Mouse (Mus musculus) gonadal fat pad, adult 2 months (tissue): Measurements from ENCODE around the gene Ift74. TPM values are rescaled to one million over a fixed set of nuclear protein-coding genes. Genes with fewer than 3 reads are reported as not detected.
A peak's percentile ranks its signal among the peaks of the same experiment; 100 is the strongest.

Source experiments
- DNase-seq: peaks from one replicate; pipeline ENCODE4 v3.0.0-alpha.2; 2012; ENCODE audit warnings: low read depth
- polyA plus RNA-seq: library from polyadenylated mRNA; depleted of rRNA; stranded (reverse); fragments of >200 nt; gene quantifications from 2 replicates; pipeline ENCODE4 v1.2.3, GENCODE M21; 2012; rRNA removed

Gene Ift74
- polyA plus RNA-seq, 1 experiment, result 2.6 TPM

- DNase-seq, result no peak
Measured at GRCm38 (mm10) chr4:94692175-94692574, 77.9 kb downstream of the Ift74 start.

- DNase-seq, result no peak
Measured at GRCm38 (mm10) chr4:94696368-94696767, 82.1 kb downstream of the Ift74 start.

GRCm38 (mm10) chr4:94711002-94711401 is 96.7 kb downstream of the Ift74 start:
- no peak for DNase-seq

GRCm38 (mm10) chr4:94711426-94711825 is 97.1 kb downstream of the Ift74 start:
- no peak for DNase-seq

- DNase-seq, result no peak
Measured at GRCm38 (mm10) chr4:94713741-94714140, 99.5 kb downstream of the Ift74 start.

GRCm38 (mm10) chr4:94715166-94715565 is 100.9 kb downstream of the Ift74 start:
- peak; percentile 49 for DNase-seq

GRCm38 (mm10) chr4:94725799-94726198 is 111.5 kb downstream of the Ift74 start:
- DNase-seq, result no peak

- DNase-seq, result no peak
Measured at GRCm38 (mm10) chr4:94732721-94733120, 118.4 kb downstream of the Ift74 start.

- no peak for DNase-seq
Measured at GRCm38 (mm10) chr4:94737326-94738295, 123.3 kb downstream of the Ift74 start.

GRCm38 (mm10) chr4:94738838-94739731 is 124.8 kb downstream of the Ift74 start, which contains the start of gene Tek:
Tek (plus strand) TSS chr4:94739289.
- DNase-seq, result no peak

GRCm38 (mm10) chr4:94741824-94742223 is 127.5 kb downstream of the Ift74 start:
- DNase-seq, result no peak

Other genes with a start within 250 kb of the Ift74 start
- gene Gm10306, start 57.9 kb upstream of the Ift74 start, polyA plus RNA-seq, result 0.46 TPM in 1 of 2 replicates, not detected in the other
- 3.1 and 7.0 TPM in 2 replicates for gene Caap1, start 57.7 kb upstream of the Ift74 start, polyA plus RNA-seq
- gene Plaa, start 11.2 kb upstream of the Ift74 start, polyA plus RNA-seq, result 32.4 and 33.7 TPM in 2 replicates
- not detected in 2 replicates for gene Lrrc19, start 35.7 kb downstream of the Ift74 start, polyA plus RNA-seq
- 10.2 and 10.4 TPM in 2 replicates for gene Tek, start 124.8 kb downstream of the Ift74 start, polyA plus RNA-seq